Mouse (Mus musculus): ENCODE measurements around the gene Gm5485. TPM values are rescaled to one million over a fixed set of nuclear protein-coding genes. Genes with fewer than 3 reads are reported as not detected.

The Gm5485 gene
- polyA plus RNA-seq, 1 experiment = not detected

GRCm38 (mm10) chr16:48431027-48431426 lies 18.8 kb upstream of the Gm5485 start, which contains the start of gene Morc1:
Gene Morc1, plus strand, starts transcription at chr16:48431237.
- no peak for TF ChIP-seq POLR2A (IDR thresholded peaks at IDR 0.05; ENCODE audit: insufficient read length, low read depth)
- no peak for TF ChIP-seq MYOG (IDR thresholded peaks at IDR 0.05; ENCODE audit: control insufficient read depth in 1 of 3, insufficient read depth in 1 of 3, insufficient read length in 2 of 3, low read depth in 2 of 3)
- TF ChIP-seq REST (IDR thresholded peaks at IDR 0.05; ENCODE audit: insufficient read depth, insufficient read length) = no peak
- TF ChIP-seq E2F4 (IDR thresholded peaks at IDR 0.05; ENCODE audit: insufficient read depth) = no peak
- TF ChIP-seq SRF (IDR thresholded peaks at IDR 0.05; ENCODE audit: control insufficient read depth, insufficient read length, low read depth) = no peak
- TF ChIP-seq MAX (IDR thresholded peaks at IDR 0.05; ENCODE audit: low read depth) = no peak
- TF ChIP-seq CEBPB (IDR thresholded peaks at IDR 0.05; ENCODE audit: insufficient read depth, poor library complexity, severe bottlenecking) = no peak
- no peak for TF ChIP-seq TCF3 (IDR thresholded peaks at IDR 0.05; ENCODE audit: insufficient read length, low read depth)
- TF ChIP-seq MYOD1 (IDR thresholded peaks at IDR 0.05; ENCODE audit: control insufficient read depth in 1 of 3, insufficient read length in 2 of 3, low read depth in 2 of 3) = no peak
- TF ChIP-seq POLR2AphosphoS2 (IDR thresholded peaks at IDR 0.05; ENCODE audit: insufficient read length, low read depth) = no peak
- no peak for TF ChIP-seq TCF12 (IDR thresholded peaks at IDR 0.05; ENCODE audit: insufficient read depth, poor library complexity, severe bottlenecking)
- TF ChIP-seq USF1 (IDR thresholded peaks at IDR 0.05; ENCODE audit: low read depth) = no peak
- Histone ChIP-seq H3K36me3 (ENCODE audit: control insufficient read depth, insufficient read depth) (no peaks in the 10 kb centered on the region), H3K79me2 (ENCODE audit: control insufficient read depth, insufficient read depth) (no peaks in the 10 kb centered on the region), H3ac (ENCODE audit: control insufficient read depth, insufficient read length) (no peak within 1 kb of the TSS), H3K4me3 (no peak within 1 kb of the TSS), H3K27me3 (ENCODE audit: control insufficient read depth, insufficient read depth, insufficient read length) (no peaks in the 10 kb centered on the region), H3K4me2 (ENCODE audit: low read depth) (no peak within 1 kb of the TSS)

GRCm38 (mm10) chr16:48429427-48429826 lies 17.2 kb upstream of the Gm5485 start:
- no peak for TF ChIP-seq MAX (IDR thresholded peaks at IDR 0.05; ENCODE audit: low read depth)
- TF ChIP-seq MYOG (IDR thresholded peaks at IDR 0.05; ENCODE audit: control insufficient read depth in 1 of 3, insufficient read depth in 1 of 3, insufficient read length in 2 of 3, low read depth in 2 of 3) = no peak
- Histone ChIP-seq H3K36me3 (ENCODE audit: control insufficient read depth, insufficient read depth) (no peaks in the 10 kb centered on the region), H3K4me3 (no peak overlapping the region), H3K4me2 (ENCODE audit: low read depth) (no peak overlapping the region), H3ac (ENCODE audit: control insufficient read depth, insufficient read length) (no peak overlapping the region), H3K27me3 (ENCODE audit: control insufficient read depth, insufficient read depth, insufficient read length) (no peaks in the 10 kb centered on the region), H3K79me2 (ENCODE audit: control insufficient read depth, insufficient read depth) (no peaks in the 10 kb centered on the region)

- H3K4me2 ChIP-seq (ENCODE audit: low read depth) = no peak overlapping the region
- H3K79me2 ChIP-seq (ENCODE audit: control insufficient read depth, insufficient read depth) = no peaks in the 10 kb centered on the region
- TF ChIP-seq MYOG (IDR thresholded peaks at IDR 0.05; ENCODE audit: control insufficient read depth in 1 of 3, insufficient read depth in 1 of 3, insufficient read length in 2 of 3, low read depth in 2 of 3) (no peak), TCF3 (IDR thresholded peaks at IDR 0.05; ENCODE audit: insufficient read length, low read depth) (no peak), POLR2AphosphoS2 (IDR thresholded peaks at IDR 0.05; ENCODE audit: insufficient read length, low read depth) (no peak), CEBPB (IDR thresholded peaks at IDR 0.05; ENCODE audit: insufficient read depth, poor library complexity, severe bottlenecking) (no peak), MYOD1 (IDR thresholded peaks at IDR 0.05; ENCODE audit: control insufficient read depth in 1 of 3, insufficient read length in 2 of 3, low read depth in 2 of 3) (no peak), USF1 (IDR thresholded peaks at IDR 0.05; ENCODE audit: low read depth) (no peak), TCF12 (IDR thresholded peaks at IDR 0.05; ENCODE audit: insufficient read depth, poor library complexity, severe bottlenecking) (no peak), E2F4 (IDR thresholded peaks at IDR 0.05; ENCODE audit: insufficient read depth) (no peak), REST (IDR thresholded peaks at IDR 0.05; ENCODE audit: insufficient read depth, insufficient read length) (no peak), POLR2A (IDR thresholded peaks at IDR 0.05; ENCODE audit: insufficient read length, low read depth) (no peak), SRF (IDR thresholded peaks at IDR 0.05; ENCODE audit: control insufficient read depth, insufficient read length, low read depth) (no peak)
- H3ac ChIP-seq (ENCODE audit: control insufficient read depth, insufficient read length) = no peak overlapping the region
- H3K36me3 ChIP-seq (ENCODE audit: control insufficient read depth, insufficient read depth) = no peaks in the 10 kb centered on the region
- H3K4me3 ChIP-seq = no peak overlapping the region
- H3K27me3 ChIP-seq (ENCODE audit: control insufficient read depth, insufficient read depth, insufficient read length) = no peaks in the 10 kb centered on the region
Measured at GRCm38 (mm10) chr16:48424069-48424468, 11.9 kb upstream of the Gm5485 start.

- H3K79me2 ChIP-seq (ENCODE audit: control insufficient read depth, insufficient read depth) = no peaks in the 10 kb centered on the region
- H3ac ChIP-seq (ENCODE audit: control insufficient read depth, insufficient read length) = no peak overlapping the region
- H3K4me3 ChIP-seq = no peak overlapping the region
- TF ChIP-seq MAX (IDR thresholded peaks at IDR 0.05; ENCODE audit: low read depth) (no peak), REST (IDR thresholded peaks at IDR 0.05; ENCODE audit: insufficient read depth, insufficient read length) (no peak), MYOG (IDR thresholded peaks at IDR 0.05; ENCODE audit: control insufficient read depth in 1 of 3, insufficient read depth in 1 of 3, insufficient read length in 2 of 3, low read depth in 2 of 3) (no peak), E2F4 (IDR thresholded peaks at IDR 0.05; ENCODE audit: insufficient read depth) (no peak), POLR2AphosphoS2 (IDR thresholded peaks at IDR 0.05; ENCODE audit: insufficient read length, low read depth) (no peak), CEBPB (IDR thresholded peaks at IDR 0.05; ENCODE audit: insufficient read depth, poor library complexity, severe bottlenecking) (no peak), MYOD1 (IDR thresholded peaks at IDR 0.05; ENCODE audit: control insufficient read depth in 1 of 3, insufficient read length in 2 of 3, low read depth in 2 of 3) (no peak), USF1 (IDR thresholded peaks at IDR 0.05; ENCODE audit: low read depth) (no peak), POLR2A (IDR thresholded peaks at IDR 0.05; ENCODE audit: insufficient read length, low read depth) (no peak), SRF (IDR thresholded peaks at IDR 0.05; ENCODE audit: control insufficient read depth, insufficient read length, low read depth) (no peak), TCF3 (IDR thresholded peaks at IDR 0.05; ENCODE audit: insufficient read length, low read depth) (no peak), TCF12 (IDR thresholded peaks at IDR 0.05; ENCODE audit: insufficient read depth, poor library complexity, severe bottlenecking) (no peak)
- no peaks in the 10 kb centered on the region for H3K36me3 ChIP-seq (ENCODE audit: control insufficient read depth, insufficient read depth)
- H3K27me3 ChIP-seq (ENCODE audit: control insufficient read depth, insufficient read depth, insufficient read length) = no peaks in the 10 kb centered on the region
- no peak overlapping the region for H3K4me2 ChIP-seq (ENCODE audit: low read depth)
Measured at GRCm38 (mm10) chr16:48422501-48422900, 10.3 kb upstream of the Gm5485 start.

GRCm38 (mm10) chr16:48419035-48419434 lies 6.8 kb upstream of the Gm5485 start:
- H3K27me3 ChIP-seq (ENCODE audit: control insufficient read depth, insufficient read depth, insufficient read length) = no peaks in the 10 kb centered on the region
- H3K4me2 ChIP-seq (ENCODE audit: low read depth) = no peak overlapping the region
- H3K4me3 ChIP-seq = no peak overlapping the region
- H3ac ChIP-seq (ENCODE audit: control insufficient read depth, insufficient read length) = no peak overlapping the region
- H3K79me2 ChIP-seq (ENCODE audit: control insufficient read depth, insufficient read depth) = no peaks in the 10 kb centered on the region
- H3K36me3 ChIP-seq (ENCODE audit: control insufficient read depth, insufficient read depth) = no peaks in the 10 kb centered on the region
- TF ChIP-seq MYOG (IDR thresholded peaks at IDR 0.05; ENCODE audit: control insufficient read depth in 1 of 3, insufficient read depth in 1 of 3, insufficient read length in 2 of 3, low read depth in 2 of 3) = no peak
- TF ChIP-seq USF1 (IDR thresholded peaks at IDR 0.05; ENCODE audit: low read depth) = no peak
- TF ChIP-seq CEBPB (IDR thresholded peaks at IDR 0.05; ENCODE audit: insufficient read depth, poor library complexity, severe bottlenecking) = no peak
- TF ChIP-seq MAX (IDR thresholded peaks at IDR 0.05; ENCODE audit: low read depth) = no peak
- TF ChIP-seq POLR2A (IDR thresholded peaks at IDR 0.05; ENCODE audit: insufficient read length, low read depth) = no peak
- TF ChIP-seq TCF3 (IDR thresholded peaks at IDR 0.05; ENCODE audit: insufficient read length, low read depth) = no peak
- no peak for TF ChIP-seq TCF12 (IDR thresholded peaks at IDR 0.05; ENCODE audit: insufficient read depth, poor library complexity, severe bottlenecking)
- TF ChIP-seq MYOD1 (IDR thresholded peaks at IDR 0.05; ENCODE audit: control insufficient read depth in 1 of 3, insufficient read length in 2 of 3, low read depth in 2 of 3) = no peak
- TF ChIP-seq REST (IDR thresholded peaks at IDR 0.05; ENCODE audit: insufficient read depth, insufficient read length) = no peak
- TF ChIP-seq E2F4 (IDR thresholded peaks at IDR 0.05; ENCODE audit: insufficient read depth) = no peak
